Mouse (Mus musculus) thymus, adult 2 months (tissue): ENCODE measurements around the gene Fscn1. TPM values are rescaled to one million over a fixed set of nuclear protein-coding genes. Genes with fewer than 3 reads are reported as not detected.

ENCODE experiments used
- DNase-seq: peaks from one replicate; pipeline ENCODE4 v3.0.0; 2021
- H3K27ac ChIP-seq: fragments of 200-500 bp; 2 replicates; pipeline ENCODE4 v1.5.1; 2012; ENCODE audit warnings: low read length, control low read depth; ENCODE audit not compliant: control insufficient read depth, insufficient read depth
- H3K27me3 ChIP-seq: fragments of 200-500 bp; 2 replicates; pipeline ENCODE4 v1.6.1; 2012; ENCODE audit warnings: mild to moderate bottlenecking, low read length, moderate library complexity, mixed read lengths; ENCODE audit not compliant: control insufficient read depth, insufficient read depth
- H3K36me3 ChIP-seq: fragments of 200-500 bp; 2 replicates; pipeline ENCODE4 v1.6.1; 2012; ENCODE audit warnings: mild to moderate bottlenecking, low read length, moderate library complexity; ENCODE audit not compliant: control insufficient read depth, insufficient read depth
- H3K4me1 ChIP-seq: fragments of 200-500 bp; replicated peaks from 2 replicates; pipeline ENCODE4 v1.6.1; 2012; ENCODE audit warnings: low read length; ENCODE audit not compliant: control insufficient read depth, insufficient read depth
- H3K4me3 ChIP-seq: fragments of 200-500 bp; 2 replicates; pipeline ENCODE4 v1.5.1; 2012; ENCODE audit warnings: mild to moderate bottlenecking, low read length, control low read depth, moderate library complexity; ENCODE audit not compliant: control insufficient read depth, insufficient read depth
- CTCF ChIP-seq: fragments of 200-500 bp; IDR thresholded peaks from 2 replicates; pipeline ENCODE4 v1.5.1; 2012; ENCODE audit warnings: mild to moderate bottlenecking, control low read depth, low read length, moderate library complexity, borderline replicate concordance; ENCODE audit not compliant: control insufficient read depth, poor library complexity, insufficient read depth; ENCODE audit errors: extremely low read depth
- POLR2A ChIP-seq: fragments of 200-500 bp; IDR thresholded peaks from 2 replicates; pipeline ENCODE4 v1.6.1; 2012; ENCODE audit warnings: mild to moderate bottlenecking, low read length, control low read depth, moderate library complexity; ENCODE audit not compliant: control insufficient read depth, poor library complexity, insufficient read depth; ENCODE audit errors: extremely low read depth
- WGBS: fragments of 180-500 bp; shearing (Covaris S2); methylation state at CpG from one replicate; pipeline ENCODE4 v1.1.7; 2018; 5-methylcytosine and 5-hydroxymethylcytosine counted together
- polyA plus RNA-seq: library from polyadenylated mRNA; depleted of rRNA; stranded (reverse); fragments of >200 nt; gene quantifications from 2 replicates; pipeline ENCODE4 v1.2.3, GENCODE M21; 2012

The Fscn1 gene
- polyA plus RNA-seq, 1 experiment, result 157 TPM

- DNase-seq, result no peak
- Histone ChIP-seq H3K27me3 (no peaks in the 10 kb centered on the region; the same call in 1 of the 2 replicates), H3K4me1 (no peaks in the 10 kb centered on the region), H3K27ac (no peak overlapping the region), H3K36me3 (no peaks in the 10 kb centered on the region), H3K4me3 (no peak overlapping the region)
- WGBS, result 85% methylated on average over 14 of the region's 14 CpGs
- TF ChIP-seq POLR2A (no peak), CTCF (no peak)
Measured at GRCm38 (mm10) chr5:142968411-142968810, 8.3 kb downstream of the Fscn1 start.

- no peaks in the 10 kb centered on the region for H3K27me3 ChIP-seq
- H3K4me3 ChIP-seq, result no peak overlapping the region
- DNase-seq, result no peak
- WGBS, result 69% methylated on average over 3 of the region's 3 CpGs
- TF ChIP-seq CTCF (no peak), POLR2A (no peak)
- H3K27ac ChIP-seq, result no peak overlapping the region
- H3K4me1 ChIP-seq, result peaks cover 9% of the 10 kb centered on the region
- no peaks in the 10 kb centered on the region for H3K36me3 ChIP-seq
Measured at GRCm38 (mm10) chr5:142973971-142974370, 13.8 kb downstream of the Fscn1 start.

- H3K27ac ChIP-seq, result no peak overlapping the region
- peaks cover 9% of the 10 kb centered on the region for H3K4me1 ChIP-seq
- no peaks in the 10 kb centered on the region for H3K27me3 ChIP-seq
- H3K36me3 ChIP-seq, result no peaks in the 10 kb centered on the region
- 12% methylated on average over 18 of the region's 18 CpGs for WGBS
- peak overlapping the region; percentile 30 for H3K4me3 ChIP-seq
- TF ChIP-seq POLR2A (no peak), CTCF (no peak)
- DNase-seq, result peak; percentile 37
Measured at GRCm38 (mm10) chr5:142974598-142975121, 14.5 kb downstream of the Fscn1 start.

- H3K27ac ChIP-seq, result no peak overlapping the region
- TF ChIP-seq CTCF (no peak), POLR2A (no peak)
- DNase-seq, result no peak
- H3K36me3 ChIP-seq, result no peaks in the 10 kb centered on the region
- 84% methylated on average over 5 of the region's 5 CpGs for WGBS
- H3K4me3 ChIP-seq, result no peak overlapping the region
- peaks cover 9% of the 10 kb centered on the region for H3K4me1 ChIP-seq
- no peaks in the 10 kb centered on the region for H3K27me3 ChIP-seq
Measured at GRCm38 (mm10) chr5:142976516-142976915, 16.4 kb downstream of the Fscn1 start.

- Histone ChIP-seq H3K36me3 (no peaks in the 10 kb centered on the region), H3K4me3 (no peak overlapping the region), H3K4me1 (no peaks in the 10 kb centered on the region), H3K27ac (no peak overlapping the region), H3K27me3 (no peaks in the 10 kb centered on the region)
- TF ChIP-seq POLR2A (no peak), CTCF (no peak)
- 58% methylated on average over 16 of the region's 16 CpGs for WGBS
- no peak for DNase-seq
Measured at GRCm38 (mm10) chr5:142982046-142982801, 22.1 kb downstream of the Fscn1 start.

GRCm38 (mm10) chr5:142983174-142983573 is 23.0 kb downstream of the Fscn1 start:
- TF ChIP-seq CTCF (no peak), POLR2A (no peak)
- DNase-seq, result no peak
- Histone ChIP-seq H3K4me3 (no peak overlapping the region), H3K27ac (no peak overlapping the region), H3K4me1 (no peaks in the 10 kb centered on the region), H3K27me3 (no peaks in the 10 kb centered on the region), H3K36me3 (no peaks in the 10 kb centered on the region)
- 97% methylated on average over 8 of the region's 8 CpGs for WGBS
